Mouse (Mus musculus) lung, postnatal 10 days (tissue): Measurements from ENCODE around the gene Map3k9.
A peak's percentile ranks its signal among the peaks of the same experiment; 100 is the strongest.

ENCODE experiments used
- DNase-seq: peaks from one replicate; pipeline ENCODE4 v3.0.0; 2021

Gene Map3k9

DNA sequence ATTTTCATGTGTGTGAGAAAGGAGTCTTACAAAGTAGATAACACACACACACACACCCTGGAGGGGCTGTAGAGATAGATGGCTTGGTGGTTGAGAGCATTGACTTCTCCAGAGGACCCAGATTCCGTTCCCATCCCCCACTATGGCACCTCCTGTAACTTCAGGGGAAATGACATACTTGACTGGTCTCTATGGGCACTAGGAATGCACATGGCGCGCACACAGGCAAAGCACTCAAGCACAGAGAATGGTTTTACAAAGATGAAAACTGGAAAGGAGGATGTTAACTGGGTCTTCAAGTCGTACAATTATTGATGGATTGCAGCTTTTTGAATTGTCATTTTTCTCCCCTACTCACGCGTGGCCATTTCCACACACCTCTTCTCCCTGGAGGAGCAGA, 1.6 kb upstream of the Map3k9 start:
- DNase-seq = peak; percentile 16

DNA sequence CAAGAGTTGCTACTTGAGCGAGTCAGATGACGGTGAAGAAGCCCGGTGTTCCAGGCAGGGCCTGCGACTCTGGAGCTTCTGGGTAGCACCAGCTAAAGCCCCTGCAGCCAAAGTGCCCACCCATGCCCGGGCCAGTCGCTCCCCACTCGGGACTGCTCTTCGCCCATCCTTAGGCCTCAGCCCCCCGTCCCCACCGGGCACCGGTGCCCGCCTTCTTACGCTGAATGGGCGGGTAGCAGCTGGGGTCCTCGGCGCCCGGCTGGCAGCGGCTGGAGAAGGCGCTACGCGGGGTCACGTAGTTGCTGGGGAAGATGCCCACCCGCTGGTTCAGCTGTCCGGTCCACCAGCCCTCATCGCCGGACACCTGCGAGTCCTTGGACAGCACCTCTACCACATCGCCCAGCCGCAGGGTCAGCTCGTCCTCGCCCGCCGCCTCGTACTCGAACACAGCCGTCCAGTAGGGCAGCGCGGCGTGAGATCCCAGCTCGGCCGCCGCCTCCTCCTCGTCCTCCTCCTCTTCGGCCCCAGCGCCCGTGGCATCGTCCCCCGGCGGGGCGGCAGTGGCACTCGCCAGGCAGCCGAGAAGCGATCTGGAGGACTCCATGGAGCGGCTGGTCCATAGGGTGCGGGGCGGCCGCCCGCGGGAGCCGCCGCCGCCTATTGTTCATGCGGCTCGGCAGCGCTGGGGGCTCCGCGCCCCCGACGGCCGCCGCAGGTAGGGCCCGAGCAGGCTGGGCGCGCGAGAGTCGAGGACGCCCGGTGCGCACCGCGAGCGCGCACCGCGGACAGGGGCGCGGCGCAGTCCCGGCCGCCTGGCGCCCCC, 493 bp downstream of the Map3k9 start:
- peak; percentile 26 for DNase-seq

DNA sequence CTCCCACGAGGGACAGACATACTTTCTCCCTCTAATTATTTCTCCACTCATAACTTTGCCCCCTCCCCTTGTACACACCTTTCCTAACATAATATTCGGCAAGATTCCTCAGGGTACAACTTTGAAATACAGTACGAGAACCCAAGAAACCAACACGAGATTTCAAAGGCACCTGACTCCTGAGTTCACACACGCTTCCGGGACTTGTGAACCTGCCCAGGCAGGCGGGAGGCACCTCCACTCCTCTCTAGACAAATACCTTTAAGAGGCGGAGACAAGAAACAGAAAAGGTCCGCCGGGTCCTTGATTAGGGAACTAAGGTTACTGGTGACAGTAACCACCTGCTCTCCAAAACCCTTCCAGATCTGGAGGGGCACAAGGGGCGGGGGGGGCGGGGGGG, 1.1 kb downstream of the Map3k9 start:
- peak; percentile 52 for DNase-seq

DNA sequence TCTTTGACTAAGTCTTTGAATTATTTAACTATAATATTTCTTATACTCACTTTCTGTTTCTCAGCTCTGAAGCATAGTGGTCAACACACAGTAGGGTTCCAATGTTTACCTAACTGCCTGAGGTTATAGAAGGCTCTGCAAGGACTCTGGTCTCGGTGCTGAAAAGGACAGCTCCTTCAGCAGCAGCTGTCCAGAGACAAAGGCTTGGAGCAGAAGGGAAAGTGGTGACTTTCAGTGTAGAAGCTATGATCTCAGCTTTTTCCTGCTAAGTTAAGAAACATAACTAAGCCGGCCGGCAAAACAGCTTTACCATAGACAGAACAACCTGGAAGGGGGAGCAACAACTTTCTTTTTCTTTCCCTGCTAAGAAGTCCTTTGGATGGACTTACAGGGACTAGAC, 4.8 kb downstream of the Map3k9 start:
- peak; percentile 47 for DNase-seq

GRCm38 (mm10) chr12:81775641-81776040, 5.3 kb downstream of the Map3k9 start:
- DNase-seq = no peak

GRCm38 (mm10) chr12:81774186-81774585, 6.8 kb downstream of the Map3k9 start:
- no peak for DNase-seq

- no peak for DNase-seq
These were observed 11.5 kb downstream of the Map3k9 start for GRCm38 (mm10) chr12:81769458-81769857.

GRCm38 (mm10) chr12:81765386-81765785, 15.6 kb downstream of the Map3k9 start:
- no peak for DNase-seq

GRCm38 (mm10) chr12:81764370-81764769, 16.6 kb downstream of the Map3k9 start:
- DNase-seq = no peak

- peak; percentile 63 for DNase-seq
These were observed 26.3 kb downstream of the Map3k9 start for GRCm38 (mm10) chr12:81754651-81755050.

GRCm38 (mm10) chr12:81751116-81751515, 29.9 kb downstream of the Map3k9 start:
- DNase-seq = no peak

DNA sequence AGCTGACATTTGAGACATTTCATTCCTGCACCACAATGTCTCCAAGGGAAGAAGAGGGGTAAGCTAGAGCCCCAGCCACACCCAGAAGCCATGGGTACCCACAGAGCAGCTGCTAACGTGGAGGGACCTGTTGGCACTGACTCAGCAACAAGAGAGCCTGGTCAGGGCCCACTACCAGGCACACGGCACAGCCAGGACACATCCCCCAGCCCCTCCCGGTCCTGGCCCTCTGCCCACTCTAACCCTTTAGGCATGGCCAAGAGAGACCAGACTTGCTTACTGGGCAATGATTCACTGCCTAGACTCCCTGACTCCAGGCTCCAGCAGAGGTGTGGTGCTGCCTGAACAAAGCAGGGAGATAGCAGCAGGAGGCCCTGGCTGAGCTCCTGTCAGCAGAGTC, 32.1 kb downstream of the Map3k9 start:
- no peak for DNase-seq

DNA sequence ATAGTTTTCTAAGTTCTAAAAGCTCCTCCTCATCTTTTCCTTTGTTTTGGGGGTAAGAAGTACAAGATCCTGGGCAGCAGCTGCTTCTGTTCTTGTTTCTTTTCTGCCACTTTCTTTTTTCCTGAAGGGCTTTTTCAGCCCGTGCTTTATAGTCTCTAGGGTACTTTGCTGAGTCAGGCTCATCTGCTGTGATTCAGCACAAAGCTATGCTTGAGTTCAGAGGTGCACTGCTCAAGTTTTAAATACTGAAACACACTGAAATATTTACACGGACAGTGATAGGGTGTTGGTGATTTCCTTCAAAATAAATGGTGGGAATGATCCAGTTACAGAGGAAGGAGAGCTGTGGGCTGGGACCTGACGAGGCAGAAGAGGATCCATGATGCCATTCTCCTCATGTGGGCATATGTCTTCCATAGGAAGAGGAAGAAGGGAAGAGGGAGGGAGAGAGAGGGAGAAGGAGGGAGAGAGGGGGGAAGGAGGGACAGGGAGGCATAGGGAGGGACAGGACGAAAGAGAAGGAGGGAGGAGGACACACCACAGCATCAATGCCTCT, 32.9 kb downstream of the Map3k9 start:
- peak; percentile 13 for DNase-seq

- DNase-seq = no peak
These were observed 34.5 kb downstream of the Map3k9 start for GRCm38 (mm10) chr12:81746400-81747024.

DNA sequence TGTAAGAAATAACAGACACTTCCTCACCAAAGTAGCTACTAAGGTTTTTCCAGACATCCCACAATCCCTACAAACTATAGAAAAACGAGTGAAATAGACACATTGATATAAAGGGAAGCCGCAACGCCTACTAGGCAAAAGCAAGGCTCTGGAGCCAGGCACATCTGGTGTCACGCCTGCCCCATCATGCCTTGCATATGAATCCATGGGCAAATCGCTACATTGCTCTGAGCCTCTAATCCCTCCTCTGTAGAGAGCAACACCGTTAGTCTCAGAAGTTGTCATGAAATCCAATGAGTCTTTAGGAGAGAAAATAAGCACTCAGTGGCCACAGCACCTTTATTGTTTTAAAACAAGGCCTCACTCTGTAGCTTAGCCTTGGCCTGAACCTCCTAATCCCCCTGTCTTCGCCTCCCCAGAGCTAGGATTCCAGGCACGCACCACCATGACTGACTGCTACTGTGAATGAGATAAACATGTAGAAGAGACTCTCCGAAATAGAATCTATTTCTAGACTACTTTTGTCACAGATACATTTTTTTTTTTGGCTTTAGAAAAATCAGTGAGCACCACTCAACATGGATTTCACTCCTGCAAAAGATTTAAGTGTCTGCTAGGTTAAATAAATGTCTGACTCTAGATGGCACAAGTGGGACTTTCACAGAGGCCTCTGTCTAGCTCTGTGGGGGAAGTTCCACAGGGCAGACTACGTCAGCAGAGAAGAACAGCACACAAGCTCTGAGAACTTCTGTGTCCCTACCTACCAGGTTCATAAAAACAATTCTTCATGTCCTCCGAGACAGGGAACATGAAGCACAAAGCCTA, 45.5 kb downstream of the Map3k9 start:
- DNase-seq = no peak

DNA sequence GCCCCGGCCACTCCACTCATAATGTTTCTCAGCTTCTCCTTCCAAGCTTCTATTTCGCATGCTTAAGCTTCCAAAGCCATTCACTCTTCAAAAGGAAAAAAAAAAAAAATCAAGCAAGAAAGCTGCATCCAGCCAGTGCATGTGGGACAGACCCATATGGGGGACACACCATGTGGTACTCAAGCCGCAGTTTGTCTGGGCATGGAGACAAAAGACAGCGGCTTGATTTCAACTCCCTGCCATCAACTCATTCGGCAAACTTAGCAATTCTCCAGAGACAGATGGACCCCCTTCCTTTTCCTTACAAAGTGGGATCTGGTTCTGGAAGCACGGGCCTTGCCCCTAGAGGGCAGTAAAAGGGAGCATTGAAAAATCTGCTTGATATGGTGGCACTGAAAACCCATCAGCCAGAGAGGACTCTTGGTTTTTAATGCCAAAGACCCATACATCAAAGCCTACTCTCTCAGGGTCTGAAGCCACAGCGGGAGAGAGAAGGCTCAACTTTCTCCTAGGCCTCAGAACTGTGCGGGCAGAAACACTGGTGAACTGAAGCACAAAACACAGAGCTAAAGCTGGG, 54.6 kb downstream of the Map3k9 start:
- no peak for DNase-seq

- DNase-seq = no peak
These were observed 56.2 kb downstream of the Map3k9 start for GRCm38 (mm10) chr12:81724776-81725175.

GRCm38 (mm10) chr12:81723375-81723774, 57.6 kb downstream of the Map3k9 start:
- DNase-seq = no peak

DNA sequence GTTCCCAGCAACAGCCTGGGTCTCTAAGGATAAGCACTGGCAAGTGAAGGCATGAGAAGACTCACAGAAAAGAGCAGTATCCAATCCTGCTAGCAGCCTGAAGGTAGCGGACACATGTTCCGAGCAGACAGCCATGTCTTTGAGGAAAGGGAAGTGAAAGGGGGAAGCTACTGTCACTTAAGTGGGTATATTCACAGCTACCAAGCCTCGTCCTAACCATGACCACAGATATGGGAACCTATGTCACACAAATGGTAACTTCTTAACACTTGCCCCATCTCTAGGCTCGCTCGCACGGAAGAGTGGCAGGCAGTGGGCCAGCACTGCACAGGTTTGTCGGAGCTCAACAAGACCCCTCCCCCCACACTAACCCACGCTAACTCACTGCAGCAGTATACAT, 61.3 kb downstream of the Map3k9 start:
- peak; percentile 5 for DNase-seq

DNA sequence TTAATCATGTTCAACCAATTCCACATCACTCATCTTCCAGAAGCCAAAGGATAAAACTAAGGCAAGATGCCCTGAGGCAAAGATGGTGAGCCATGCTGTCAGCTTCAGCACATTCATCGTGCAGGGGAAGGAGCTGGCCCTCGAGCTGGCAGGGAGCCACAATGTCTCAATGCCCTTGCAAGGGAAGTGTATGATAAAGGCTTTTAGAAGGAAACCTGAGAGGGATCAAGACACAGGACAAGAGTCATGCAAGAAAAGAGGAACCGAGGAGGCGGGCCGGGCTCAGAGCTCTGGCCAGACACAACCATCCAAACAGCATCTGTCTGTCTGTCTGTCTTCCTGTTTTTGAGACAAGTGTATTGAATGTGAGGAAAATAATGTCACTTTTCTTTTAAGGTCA, 61.8 kb downstream of the Map3k9 start:
- DNase-seq = peak; percentile 28

GRCm38 (mm10) chr12:81712618-81713017, 68.4 kb downstream of the Map3k9 start:
- DNase-seq = no peak

GRCm38 (mm10) chr12:81702903-81703302, 78.1 kb downstream of the Map3k9 start:
- peak; percentile 36 for DNase-seq

GRCm38 (mm10) chr12:81698011-81698410, 83.0 kb downstream of the Map3k9 start:
- DNase-seq = peak; percentile 69
